Mouse (Mus musculus) erythroblast, embryonic 14.5 days (primary cell): Measurements from ENCODE around the gene Hoxa9.

ENCODE experiments used
- GATA1 ChIP-seq: IDR thresholded peaks from 2 replicates; pipeline ENCODE4 v1.6.1; 2012; ENCODE audit warnings: low read length, inconsistent platforms, mixed read lengths
- TAL1 ChIP-seq: IDR thresholded peaks from 3 replicates; pipeline ENCODE4 v1.6.1; 2012; ENCODE audit warnings: low read length, inconsistent platforms, mixed read lengths

- TF ChIP-seq GATA1 (no peak), TAL1 (no peak)
Observed at GRCm38 (mm10) chr6:52249826-52250225, 18.9 kb upstream of the Hoxa9 start.
